Mouse (Mus musculus) frontal cortex, postnatal 36 days (tissue): Measurements from ENCODE around the gene Gm28041.
"Not testable (repeated sequence)": the region's sequence is repeated elsewhere in the genome, so short reads cannot be mapped to it uniquely, and the experiment has no call there.

Source experiments
- DNase-seq, 2 experiments: peaks; one replicate each; pipeline ENCODE4 v3.0.0; 2022; ENCODE audit warnings: low spot score in 2 of 2

The Gm28041 gene

GRCm38 (mm10) chr13:67375050-67375911 lies at the start of gene Gm28041, which contains the start of gene Zfp456:
Gm28041 (minus strand) TSS chr13:67375733.
Zfp456 (minus strand) TSS chr13:67375810.
- DNase-seq, result peak; percentile 44 to 63

- DNase-seq, result not testable (repeated sequence)
Observed at GRCm38 (mm10) chr13:67422532-67422931, 47.0 kb upstream of the Gm28041 start.

GRCm38 (mm10) chr13:67421207-67421857 lies 45.8 kb upstream of the Gm28041 start, which contains the start of gene Zfp459:
Zfp459 (minus strand) TSS chr13:67421418.
- DNase-seq, result peak; percentile 15 to 51

GRCm38 (mm10) chr13:67420558-67421206 lies 45.1 kb upstream of the Gm28041 start:
- DNase-seq, result peak in 1 of 2 experiments; percentile 5

GRCm38 (mm10) chr13:67416811-67417210 lies 41.3 kb upstream of the Gm28041 start:
- no peak for DNase-seq

- DNase-seq, result no peak
Observed at GRCm38 (mm10) chr13:67415759-67416158, 40.2 kb upstream of the Gm28041 start.

- peak in 1 of 2 experiments; percentile 11 for DNase-seq
Observed at GRCm38 (mm10) chr13:67413634-67414033, 38.1 kb upstream of the Gm28041 start.

GRCm38 (mm10) chr13:67399183-67399903 lies 23.8 kb upstream of the Gm28041 start, which contains the start of gene Zfp429:
Zfp429 (minus strand) TSS chr13:67399819.
- peak; percentile 72 to 79 for DNase-seq

- not testable (repeated sequence) for DNase-seq
Observed at GRCm38 (mm10) chr13:67376255-67376654, 722 bp upstream of the Gm28041 start.

- DNase-seq, result peak; percentile 91 to 96
Observed at GRCm38 (mm10) chr13:67360131-67360744, 15.3 kb downstream of the Gm28041 start, which contains the start of the genes Gm28044 and Zfp953. Gm28044 (minus strand) TSS chr13:67360536. Zfp953 (minus strand) TSS chr13:67360605.

GRCm38 (mm10) chr13:67351854-67352253 lies 23.7 kb downstream of the Gm28041 start:
- DNase-seq, result no peak

- DNase-seq, result no peak
Observed at GRCm38 (mm10) chr13:67343422-67343821, 32.1 kb downstream of the Gm28041 start.

- peak in 1 of 2 experiments; percentile 1 for DNase-seq
Observed at GRCm38 (mm10) chr13:67332877-67333276, 42.7 kb downstream of the Gm28041 start.

- peak; percentile 78 to 92 for DNase-seq
Observed at GRCm38 (mm10) chr13:67332019-67332724, 43.4 kb downstream of the Gm28041 start, which contains the start of gene Zfp595. Zfp595 (minus strand) TSS chr13:67332570.

GRCm38 (mm10) chr13:67306718-67307117 lies 68.8 kb downstream of the Gm28041 start:
- DNase-seq, result no peak

- DNase-seq, result peak; percentile 91 to 97
Observed at GRCm38 (mm10) chr13:67305822-67306672, 69.5 kb downstream of the Gm28041 start, which contains the start of gene Zfp457. Zfp457 (minus strand) TSS chr13:67306485.
